Mouse (Mus musculus) heart, embryonic 14.5 days (tissue): ENCODE measurements at regions not wholly inside any gene's neighbourhood (a gene's known extent, or its start where the extent isn't known, plus 50 kb on each side); places are given as distances from the start of the nearest gene placed in this dataset.

Experiments used
- ATAC-seq: fragments of 200-750 bp; cut with Nextera tagmentation; 2 replicates; pipeline ENCODE4 v1.8.0; 2017; ENCODE audit warnings: low read depth, moderate TSS enrichment; ENCODE audit not compliant: insufficient number of reproducible peaks, insufficient read depth, low FRiP score
- H3K27ac ChIP-seq, 2 experiments: fragments of 200-500 bp in 1 of 2; fragments of 300-500 bp in 1 of 2; sonication (generic) in 1 of 2; replicated peaks in 1 of 2; 2 replicates each; pipeline ENCODE4 v1.5.1; 2012 to 2014; ENCODE audit warnings: low read depth in 2 of 2, low read length in 2 of 2, control low read depth in 1 of 2, mild to moderate bottlenecking in 1 of 2, mixed read lengths in 1 of 2; ENCODE audit not compliant: control insufficient read depth in 1 of 2, insufficient read depth in 1 of 2
- H3K27me3 ChIP-seq: fragments of 300-500 bp; sonication (generic); 2 replicates; pipeline ENCODE4 v1.6.1; 2014; ENCODE audit warnings: mild to moderate bottlenecking, low read length, control low read depth; ENCODE audit not compliant: control insufficient read depth, insufficient read depth
- H3K36me3 ChIP-seq: fragments of 300-500 bp; sonication (generic); 2 replicates; pipeline ENCODE4 v1.6.1; 2014; ENCODE audit warnings: mild to moderate bottlenecking, control low read depth, low read length, mixed read lengths; ENCODE audit not compliant: control insufficient read depth, insufficient read depth
- H3K4me1 ChIP-seq, 2 experiments: fragments of 200-500 bp in 1 of 2; fragments of 300-500 bp in 1 of 2; sonication (generic) in 1 of 2; 2 replicates each; pipeline ENCODE4 v1.6.1; 2012 to 2014; ENCODE audit warnings: low read length in 2 of 2, control low read depth in 1 of 2, mixed read lengths in 1 of 2; ENCODE audit not compliant: control insufficient read depth in 2 of 2, insufficient read depth in 2 of 2
- H3K4me2 ChIP-seq: fragments of 300-500 bp; sonication (generic); 2 replicates; pipeline ENCODE4 v1.6.1; 2014; ENCODE audit warnings: mild to moderate bottlenecking, low read length
- H3K4me3 ChIP-seq, 2 experiments: fragments of 200-500 bp in 1 of 2; fragments of 300-500 bp in 1 of 2; sonication (generic) in 1 of 2; 2 replicates each; pipeline ENCODE4 v1.5.1; 2012 to 2014; ENCODE audit warnings: low read length in 2 of 2, mild to moderate bottlenecking in 2 of 2, control low read depth in 1 of 2, low read depth in 1 of 2, moderate library complexity in 1 of 2; ENCODE audit not compliant: control insufficient read depth in 1 of 2, insufficient read depth in 1 of 2
- H3K9ac ChIP-seq: fragments of 300-500 bp; sonication (generic); 2 replicates; pipeline ENCODE4 v1.6.1; 2014; ENCODE audit warnings: mild to moderate bottlenecking, low read length
- H3K9me3 ChIP-seq: fragments of 300-500 bp; sonication (generic); 2 replicates; pipeline ENCODE4 v1.6.1; 2016; ENCODE audit warnings: low read length, control low read depth; ENCODE audit not compliant: control insufficient read depth
- WGBS: fragments of 180-500 bp; shearing (Covaris S2); extraction: QIAGEN DNeasy Blood & Tissue Kit; methylation state at CpG from one replicate; pipeline ENCODE4 v1.1.7; 2014; 5-methylcytosine and 5-hydroxymethylcytosine counted together

DNA sequence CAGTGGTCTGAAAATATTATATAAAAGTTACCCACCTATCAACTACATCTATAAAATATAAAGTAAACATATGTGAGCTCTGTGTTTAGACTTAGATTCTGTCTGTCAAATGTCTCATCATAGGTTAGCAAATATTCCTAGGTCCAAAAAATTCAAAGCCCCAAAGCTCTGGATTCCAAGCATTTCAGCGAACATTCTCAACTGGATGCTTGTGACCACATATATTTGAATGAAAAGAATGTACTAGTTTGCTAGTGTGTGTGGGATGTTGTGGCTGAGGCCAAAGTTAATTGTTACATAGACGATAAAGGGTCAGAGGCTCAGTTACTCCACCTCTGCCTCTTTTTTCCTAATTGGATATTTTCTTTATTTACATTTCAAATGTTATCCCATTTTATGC lies 128.3 kb upstream of the Eya4 start:
- no peaks in the 10 kb centered on the region for H3K27me3 ChIP-seq
- H3K4me2 ChIP-seq: no peak overlapping the region
- no peaks in the 10 kb centered on the region for H3K36me3 ChIP-seq
- H3K4me3 ChIP-seq: no peak overlapping the region
- H3K9ac ChIP-seq: no peak overlapping the region
- no peak for ATAC-seq
- no peaks in the 10 kb centered on the region for H3K9me3 ChIP-seq
- H3K27ac ChIP-seq: no peak overlapping the region
- WGBS: 81% methylated on average over 2 of the region's 2 CpGs
- no peaks in the 10 kb centered on the region for H3K4me1 ChIP-seq

DNA sequence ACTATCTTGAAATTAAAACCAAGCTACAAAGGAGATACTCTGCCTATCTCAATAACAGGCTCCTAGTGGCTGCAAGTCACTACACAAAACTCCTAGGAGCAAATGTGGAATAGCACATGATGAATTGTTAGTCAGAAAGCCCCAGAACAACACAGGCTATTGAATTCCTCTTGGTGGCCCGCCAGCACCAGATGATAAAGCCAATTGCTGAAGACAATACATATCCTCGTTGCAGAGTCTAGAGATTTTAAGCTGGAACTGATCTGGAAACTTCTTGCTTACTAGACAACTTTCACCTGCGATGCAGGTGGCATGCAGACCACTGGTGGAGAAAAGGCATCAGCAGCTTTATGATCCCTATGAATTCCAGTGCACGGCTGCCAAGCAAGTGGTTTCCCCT lies 126.5 kb upstream of the Eya4 start:
- no peak overlapping the region for H3K9ac ChIP-seq
- no peaks in the 10 kb centered on the region for H3K9me3 ChIP-seq
- no peaks in the 10 kb centered on the region for H3K4me1 ChIP-seq
- ATAC-seq: no peak
- H3K27me3 ChIP-seq: no peaks in the 10 kb centered on the region
- WGBS: 67% methylated on average over 4 of the region's 4 CpGs
- no peaks in the 10 kb centered on the region for H3K36me3 ChIP-seq
- H3K27ac ChIP-seq: no peak overlapping the region
- no peak overlapping the region for H3K4me2 ChIP-seq
- H3K4me3 ChIP-seq: no peak overlapping the region

DNA sequence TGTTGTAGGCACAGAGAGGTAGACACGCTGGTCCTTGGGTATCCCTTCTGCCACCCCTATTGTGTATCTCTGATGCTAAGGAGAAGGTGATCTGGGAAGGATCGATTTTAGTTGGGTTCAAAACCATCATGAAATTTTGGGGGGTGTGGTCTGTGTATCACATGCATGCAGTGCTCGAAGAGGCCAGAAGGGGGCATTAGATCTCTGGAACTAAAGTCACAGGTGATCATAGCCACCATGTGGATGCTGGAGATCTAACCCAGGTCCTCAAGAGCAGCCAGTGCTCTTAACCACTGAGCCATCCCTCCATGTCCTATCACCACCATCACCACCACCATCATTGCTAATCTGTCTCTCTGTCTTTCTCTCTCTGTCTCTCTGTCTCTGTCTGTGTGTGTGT lies 100.4 kb upstream of the Eya4 start:
- Histone ChIP-seq H3K4me1 (no peaks in the 10 kb centered on the region), H3K9ac (no peak overlapping the region), H3K27me3 (no peaks in the 10 kb centered on the region), H3K36me3 (no peaks in the 10 kb centered on the region), H3K9me3 (no peaks in the 10 kb centered on the region), H3K27ac (no peak overlapping the region), H3K4me3 (no peak overlapping the region), H3K4me2 (no peak overlapping the region)
- 82% methylated on average over 3 of the region's 3 CpGs for WGBS
- no peak for ATAC-seq

DNA sequence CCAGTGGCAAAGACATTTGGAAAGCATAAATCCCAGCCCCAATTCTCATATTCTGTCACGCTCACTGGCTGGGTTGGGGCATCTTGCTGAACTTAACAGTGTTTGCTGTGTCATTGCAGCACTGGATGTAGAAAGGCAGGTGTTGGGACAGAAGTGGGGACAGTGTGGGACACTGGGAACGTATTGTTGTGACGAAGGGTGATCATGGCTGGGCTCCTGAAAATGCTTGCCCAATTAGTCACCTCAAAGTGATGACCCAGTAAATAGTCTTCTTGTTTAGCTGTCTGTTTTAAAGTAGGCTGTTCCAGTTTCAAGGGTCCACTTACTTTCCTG lies 100.0 kb upstream of the Eya4 start:
- Histone ChIP-seq H3K9ac (no peak overlapping the region), H3K4me3 (no peak overlapping the region), H3K27me3 (no peaks in the 10 kb centered on the region), H3K36me3 (no peaks in the 10 kb centered on the region), H3K4me1 (no peaks in the 10 kb centered on the region), H3K9me3 (no peaks in the 10 kb centered on the region), H3K4me2 (no peak overlapping the region), H3K27ac (no peak overlapping the region)
- 83% methylated on average over 3 of the region's 3 CpGs for WGBS
- ATAC-seq: no peak

DNA sequence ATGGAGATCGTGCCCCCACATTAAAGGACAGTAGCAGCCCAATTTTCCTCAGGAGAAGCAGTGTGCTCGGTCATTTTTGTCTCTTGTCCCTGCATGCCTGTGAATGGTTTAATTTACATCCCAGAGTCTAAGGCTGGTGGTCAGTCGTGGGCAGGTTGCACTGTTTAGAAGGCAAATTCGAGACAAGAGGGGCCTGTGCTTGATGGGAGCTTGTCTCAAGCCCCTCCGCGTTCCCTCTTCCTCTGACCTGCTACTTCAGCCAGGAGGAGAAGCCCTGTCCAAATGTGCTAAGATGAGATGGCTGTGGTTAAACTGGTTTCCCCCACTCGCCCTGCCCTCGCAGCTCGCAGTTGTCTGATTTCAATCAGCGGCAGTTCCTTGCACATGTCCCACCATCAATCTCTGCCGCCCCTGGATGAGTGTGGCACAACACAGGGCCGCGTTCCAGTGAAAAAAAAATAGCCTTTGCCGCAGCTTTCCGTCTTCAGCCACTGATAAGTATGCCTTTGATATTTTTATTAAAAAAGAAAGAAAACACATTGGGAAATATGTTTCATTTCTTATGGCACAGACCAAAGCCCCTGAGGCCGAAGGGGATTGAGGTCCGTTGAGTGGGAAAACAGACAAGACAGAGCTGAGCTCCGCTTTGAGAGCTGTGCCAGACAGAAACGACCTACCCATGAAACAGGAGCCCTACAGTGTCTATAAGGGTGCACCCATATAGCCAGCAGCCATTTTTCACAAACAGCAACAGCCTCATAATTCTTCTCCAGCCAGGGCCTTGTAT lies 99.5 kb upstream of the Eya4 start:
- H3K27ac ChIP-seq: no peak overlapping the region
- no peak for ATAC-seq
- no peaks in the 10 kb centered on the region for H3K36me3 ChIP-seq
- H3K4me3 ChIP-seq: no peak overlapping the region
- WGBS: 70% methylated on average over 19 of the region's 19 CpGs
- no peaks in the 10 kb centered on the region for H3K27me3 ChIP-seq
- no peaks in the 10 kb centered on the region for H3K4me1 ChIP-seq
- no peaks in the 10 kb centered on the region for H3K9me3 ChIP-seq
- H3K9ac ChIP-seq: no peak overlapping the region
- H3K4me2 ChIP-seq: no peak overlapping the region

DNA sequence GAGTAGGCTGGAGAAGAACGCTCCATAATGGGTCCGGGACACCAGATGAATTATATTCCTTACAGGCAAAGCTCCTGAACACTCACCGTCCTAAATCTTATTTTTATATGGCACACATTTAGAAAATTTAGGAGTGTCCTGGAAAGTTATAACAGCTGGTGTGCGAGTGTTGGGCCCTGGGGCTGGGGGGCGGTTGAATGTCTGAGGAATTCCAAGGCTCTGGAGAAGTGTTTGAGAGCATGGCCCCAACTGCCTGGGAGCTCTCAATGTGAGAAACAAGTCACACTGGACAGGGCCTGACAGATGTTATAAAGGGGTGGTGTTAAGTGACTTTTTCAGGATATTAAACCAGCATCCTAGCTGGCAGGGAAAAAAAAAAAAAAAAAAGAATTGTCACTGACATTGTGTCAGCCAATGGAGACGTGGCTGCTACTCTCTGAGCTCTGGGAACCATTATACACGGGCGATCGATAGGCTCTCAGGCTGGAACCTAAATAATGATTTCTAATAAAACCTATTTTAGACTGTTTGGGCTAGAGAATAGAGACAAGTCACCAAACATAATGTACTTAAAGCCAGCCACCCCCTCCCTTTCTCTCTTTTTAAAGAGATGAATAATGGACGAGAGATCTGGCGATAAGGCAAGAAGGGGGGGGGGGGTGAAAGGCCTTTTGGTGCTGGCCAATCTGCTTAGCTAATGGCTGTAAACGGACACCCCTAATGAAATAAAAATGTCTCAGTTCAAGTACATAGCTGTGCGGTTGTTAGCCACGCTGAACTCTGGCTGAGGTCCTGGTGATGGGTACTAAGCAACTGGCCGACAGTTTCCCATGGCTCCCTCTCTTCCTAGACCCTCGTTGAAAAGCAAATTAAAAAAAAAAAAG lies 98.6 kb upstream of the Eya4 start:
- H3K4me2 ChIP-seq: no peak overlapping the region

DNA sequence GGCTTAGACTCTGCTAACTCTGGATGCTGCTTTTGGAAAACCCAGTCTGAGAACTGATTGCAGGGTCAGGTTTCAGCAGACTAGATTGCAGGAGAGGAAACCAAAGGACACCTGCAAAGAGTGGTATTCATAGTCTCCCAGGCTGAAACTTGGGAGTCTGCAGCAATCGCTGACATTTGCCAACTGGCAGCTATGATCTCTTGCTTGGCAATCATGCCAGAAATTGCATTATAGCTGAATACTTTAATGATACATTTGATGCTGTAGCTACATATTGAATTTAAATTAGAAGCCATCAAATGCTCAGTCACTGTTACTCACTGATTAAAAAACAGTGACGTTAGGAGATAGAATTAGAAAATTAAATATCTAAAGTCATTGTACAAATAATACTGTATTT lies 79.8 kb upstream of the Eya4 start:
- H3K27ac ChIP-seq: no peak overlapping the region
- H3K4me2 ChIP-seq: no peak overlapping the region
- no peaks in the 10 kb centered on the region for H3K27me3 ChIP-seq
- WGBS: 66% methylated on average over 2 of the region's 2 CpGs
- no peaks in the 10 kb centered on the region for H3K4me1 ChIP-seq
- H3K4me3 ChIP-seq: no peak overlapping the region
- H3K36me3 ChIP-seq: no peaks in the 10 kb centered on the region
- H3K9ac ChIP-seq: no peak overlapping the region
- ATAC-seq: no peak
- H3K9me3 ChIP-seq: no peaks in the 10 kb centered on the region

More for the DNA sequence above, 98.6 kb upstream of the Eya4 start:
- H3K36me3 ChIP-seq: no peaks in the 10 kb centered on the region
- no peak overlapping the region for H3K27ac ChIP-seq
- no peaks in the 10 kb centered on the region for H3K4me1 ChIP-seq
- no peaks in the 10 kb centered on the region for H3K9me3 ChIP-seq
- no peak for ATAC-seq
- H3K27me3 ChIP-seq: no peaks in the 10 kb centered on the region
- WGBS: 80% methylated on average over 16 of the region's 16 CpGs
- H3K9ac ChIP-seq: no peak overlapping the region
- no peak overlapping the region for H3K4me3 ChIP-seq
